Mouse (Mus musculus) liver, embryonic 14.5 days (tissue): ENCODE results near the gene Rpn1.

ENCODE experiments used
- CTCF ChIP-seq: IDR thresholded peaks from 2 replicates; pipeline ENCODE4 v1.5.1; 2016; ENCODE audit warnings: antibody characterized with exemption, low read depth, control low read depth
- EP300 ChIP-seq: IDR thresholded peaks from 2 replicates; pipeline ENCODE4 v1.6.1; 2016; ENCODE audit warnings: antibody characterized with exemption, low read depth

GRCm38 (mm10) chr6:88054081-88054835 is 30.0 kb upstream of the Rpn1 start:
- TF ChIP-seq EP300: no peak
- no peak for TF ChIP-seq CTCF
